Mouse (Mus musculus) heart, embryonic 14.5 days (tissue): ENCODE data around the gene P2rx4. TPM values are rescaled to one million over a fixed set of nuclear protein-coding genes. Genes with fewer than 3 reads are reported as not detected.
"Not testable (repeated sequence)": the region's sequence is repeated elsewhere in the genome, so short reads cannot be mapped to it uniquely, and the experiment has no call there.

Source experiments
- ATAC-seq: fragments of 200-750 bp; cut with Nextera tagmentation; 2 replicates; pipeline ENCODE4 v1.8.0; 2017; ENCODE audit warnings: low read depth, moderate TSS enrichment; ENCODE audit not compliant: insufficient number of reproducible peaks, insufficient read depth, low FRiP score
- H3K27ac ChIP-seq, 2 experiments: fragments of 200-500 bp in 1 of 2; fragments of 300-500 bp in 1 of 2; sonication (generic) in 1 of 2; replicated peaks in 1 of 2; 2 replicates each; pipeline ENCODE4 v1.5.1; 2012 to 2014; ENCODE audit warnings: low read depth in 2 of 2, low read length in 2 of 2, control low read depth in 1 of 2, mild to moderate bottlenecking in 1 of 2, mixed read lengths in 1 of 2; ENCODE audit not compliant: control insufficient read depth in 1 of 2, insufficient read depth in 1 of 2
- H3K27me3 ChIP-seq: fragments of 300-500 bp; sonication (generic); 2 replicates; pipeline ENCODE4 v1.6.1; 2014; ENCODE audit warnings: mild to moderate bottlenecking, low read length, control low read depth; ENCODE audit not compliant: control insufficient read depth, insufficient read depth
- H3K36me3 ChIP-seq: fragments of 300-500 bp; sonication (generic); 2 replicates; pipeline ENCODE4 v1.6.1; 2014; ENCODE audit warnings: mild to moderate bottlenecking, control low read depth, low read length, mixed read lengths; ENCODE audit not compliant: control insufficient read depth, insufficient read depth
- H3K4me1 ChIP-seq, 2 experiments: fragments of 200-500 bp in 1 of 2; fragments of 300-500 bp in 1 of 2; sonication (generic) in 1 of 2; 2 replicates each; pipeline ENCODE4 v1.6.1; 2012 to 2014; ENCODE audit warnings: low read length in 2 of 2, control low read depth in 1 of 2, mixed read lengths in 1 of 2; ENCODE audit not compliant: control insufficient read depth in 2 of 2, insufficient read depth in 2 of 2
- H3K4me2 ChIP-seq: fragments of 300-500 bp; sonication (generic); 2 replicates; pipeline ENCODE4 v1.6.1; 2014; ENCODE audit warnings: mild to moderate bottlenecking, low read length
- H3K4me3 ChIP-seq, 2 experiments: fragments of 200-500 bp in 1 of 2; fragments of 300-500 bp in 1 of 2; sonication (generic) in 1 of 2; 2 replicates each; pipeline ENCODE4 v1.5.1; 2012 to 2014; ENCODE audit warnings: low read length in 2 of 2, mild to moderate bottlenecking in 2 of 2, control low read depth in 1 of 2, low read depth in 1 of 2, moderate library complexity in 1 of 2; ENCODE audit not compliant: control insufficient read depth in 1 of 2, insufficient read depth in 1 of 2
- H3K9ac ChIP-seq: fragments of 300-500 bp; sonication (generic); 2 replicates; pipeline ENCODE4 v1.6.1; 2014; ENCODE audit warnings: mild to moderate bottlenecking, low read length
- H3K9me3 ChIP-seq: fragments of 300-500 bp; sonication (generic); 2 replicates; pipeline ENCODE4 v1.6.1; 2016; ENCODE audit warnings: low read length, control low read depth; ENCODE audit not compliant: control insufficient read depth
- WGBS: fragments of 180-500 bp; shearing (Covaris S2); extraction: QIAGEN DNeasy Blood & Tissue Kit; methylation state at CpG from one replicate; pipeline ENCODE4 v1.1.7; 2014; 5-methylcytosine and 5-hydroxymethylcytosine counted together
- polyA plus RNA-seq: library from polyadenylated mRNA; unstranded; fragments of >200 nt; fragmentation: Nextera tagmentation; extraction: Ambion mirVana; gene quantifications from 2 replicates; pipeline ENCODE4 v1.2.1, GENCODE M21; 2014

Gene P2rx4
- polyA plus RNA-seq, result 17.9 and 18.9 TPM in 2 replicates

DNA sequence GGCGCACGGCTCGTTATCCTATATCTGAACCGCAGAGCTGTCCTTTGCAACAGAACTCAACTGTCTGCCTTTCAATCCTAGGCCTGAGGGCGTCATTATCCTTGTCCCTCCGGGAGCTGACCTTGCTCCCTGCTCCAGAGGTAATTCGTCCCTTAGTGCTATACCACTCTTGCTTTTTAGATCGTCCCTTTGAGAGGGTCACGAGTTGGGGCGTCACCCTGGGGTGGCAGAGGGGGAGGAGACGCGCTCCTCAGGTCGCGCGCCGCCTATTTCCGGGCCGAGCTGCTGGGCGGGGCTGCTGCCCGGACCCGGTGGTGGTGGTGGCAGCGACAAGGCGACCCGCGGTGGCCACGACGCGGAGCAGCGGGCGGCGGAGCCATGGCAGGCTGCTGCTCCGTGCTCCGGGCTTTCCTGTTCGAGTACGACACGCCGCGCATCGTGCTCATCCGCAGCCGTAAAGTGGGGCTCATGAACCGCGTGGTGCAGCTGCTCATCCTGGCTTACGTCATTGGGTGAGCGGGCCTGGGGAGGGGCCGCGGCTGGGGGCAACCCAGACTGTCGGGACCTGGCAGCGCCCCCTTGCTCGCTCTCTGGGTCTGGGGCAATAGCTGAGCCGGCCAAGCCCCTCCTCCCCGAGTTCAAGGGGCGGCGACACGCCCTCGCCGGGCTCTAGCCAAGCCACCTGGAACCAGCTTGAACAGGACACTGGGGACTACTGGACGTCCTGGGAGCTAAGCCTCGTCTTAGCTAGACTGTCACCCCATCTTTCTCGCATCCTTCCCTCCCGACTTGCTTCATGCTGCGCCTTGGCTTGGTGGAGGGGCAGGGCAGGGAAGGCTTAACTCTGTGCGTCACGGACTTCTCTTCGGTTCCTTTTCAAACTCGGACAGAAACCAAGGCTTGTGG, at the start of gene P2rx4:
P2rx4 (plus strand) TSS at position 269 of the 906 bp plus-strand sequence.
- peak within 1 kb of the TSS; percentile 78 for H3K9ac ChIP-seq
- H3K4me3 ChIP-seq, result peak within 1 kb of the TSS; percentile 63 to 73
- peak within 1 kb of the TSS; percentile 70 for H3K4me2 ChIP-seq
- H3K27me3 ChIP-seq, result no peaks in the 10 kb centered on the region
- no peaks in the 10 kb centered on the region for H3K36me3 ChIP-seq
- peaks cover 5 to 16% of the 10 kb centered on the region in 2 experiments for H3K4me1 ChIP-seq
- peak; percentile 86 for ATAC-seq
- no peaks in the 10 kb centered on the region for H3K9me3 ChIP-seq
- H3K27ac ChIP-seq, result peak within 1 kb of the TSS; percentile 91
- 1% methylated on average over 66 of the region's 66 CpGs for WGBS

DNA sequence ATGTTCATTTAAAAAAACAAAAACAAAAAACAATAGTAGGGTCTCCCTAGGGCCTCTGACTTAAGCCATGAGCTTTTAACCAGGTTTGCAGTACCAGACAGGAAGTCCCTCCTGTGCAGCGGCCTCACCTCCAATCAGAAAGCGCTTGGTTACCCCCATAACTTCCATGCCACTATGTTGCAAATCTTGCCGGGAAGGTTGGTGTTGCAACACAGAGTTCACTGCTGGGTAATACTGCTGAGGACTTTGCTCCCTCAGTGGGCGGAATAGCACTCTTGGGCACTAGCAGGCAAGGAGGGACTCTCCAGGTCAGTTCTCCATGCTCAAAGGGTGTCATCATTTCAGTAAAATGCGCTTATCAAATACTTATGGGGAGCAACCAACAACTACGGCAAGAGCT, 44.8 kb upstream of the P2rx4 start:
- no peak for ATAC-seq
- H3K4me1 ChIP-seq, result peaks cover 3 to 5% of the 10 kb centered on the region in 2 experiments
- H3K4me3 ChIP-seq, result no peak overlapping the region
- no peaks in the 10 kb centered on the region for H3K9me3 ChIP-seq
- no peak overlapping the region for H3K4me2 ChIP-seq
- H3K27ac ChIP-seq, result 0 out of 4 replicates have a peak overlapping the region, but pooled peaks of 1 of the 2 experiments have one; percentile 17
- WGBS, result 92% methylated on average over 6 of the region's 6 CpGs
- no peaks in the 10 kb centered on the region for H3K36me3 ChIP-seq
- H3K27me3 ChIP-seq, result no peaks in the 10 kb centered on the region
- H3K9ac ChIP-seq, result no peak overlapping the region

DNA sequence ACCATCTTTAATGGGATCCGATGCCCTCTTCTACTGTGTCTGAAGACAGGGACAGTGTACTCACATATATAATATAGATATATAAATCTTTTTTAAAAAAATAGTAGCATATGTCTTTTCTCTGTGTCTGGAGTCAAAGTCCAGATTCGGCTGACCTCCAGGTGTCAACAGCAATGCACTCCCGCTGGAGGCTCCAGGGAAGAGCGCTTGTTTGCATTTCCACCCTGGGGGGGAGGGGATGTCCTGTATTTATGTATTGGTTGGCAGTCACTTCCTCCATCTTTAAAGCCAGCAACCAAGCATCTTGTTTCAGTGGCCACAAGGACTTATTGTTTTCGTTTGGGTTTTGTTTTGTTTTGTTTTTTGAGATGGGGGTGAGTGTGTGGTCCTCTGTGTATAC, 42.3 kb upstream of the P2rx4 start:
- Histone ChIP-seq H3K9ac (no peak overlapping the region), H3K4me1 (peaks cover 5% of the 10 kb centered on the region in 2 experiments), H3K4me3 (no peak overlapping the region), H3K27ac (no peak overlapping the region), H3K4me2 (no peak overlapping the region), H3K36me3 (no peaks in the 10 kb centered on the region), H3K27me3 (no peaks in the 10 kb centered on the region), H3K9me3 (no peaks in the 10 kb centered on the region)
- 54% methylated on average over 5 of the region's 5 CpGs for WGBS
- ATAC-seq, result no peak

DNA sequence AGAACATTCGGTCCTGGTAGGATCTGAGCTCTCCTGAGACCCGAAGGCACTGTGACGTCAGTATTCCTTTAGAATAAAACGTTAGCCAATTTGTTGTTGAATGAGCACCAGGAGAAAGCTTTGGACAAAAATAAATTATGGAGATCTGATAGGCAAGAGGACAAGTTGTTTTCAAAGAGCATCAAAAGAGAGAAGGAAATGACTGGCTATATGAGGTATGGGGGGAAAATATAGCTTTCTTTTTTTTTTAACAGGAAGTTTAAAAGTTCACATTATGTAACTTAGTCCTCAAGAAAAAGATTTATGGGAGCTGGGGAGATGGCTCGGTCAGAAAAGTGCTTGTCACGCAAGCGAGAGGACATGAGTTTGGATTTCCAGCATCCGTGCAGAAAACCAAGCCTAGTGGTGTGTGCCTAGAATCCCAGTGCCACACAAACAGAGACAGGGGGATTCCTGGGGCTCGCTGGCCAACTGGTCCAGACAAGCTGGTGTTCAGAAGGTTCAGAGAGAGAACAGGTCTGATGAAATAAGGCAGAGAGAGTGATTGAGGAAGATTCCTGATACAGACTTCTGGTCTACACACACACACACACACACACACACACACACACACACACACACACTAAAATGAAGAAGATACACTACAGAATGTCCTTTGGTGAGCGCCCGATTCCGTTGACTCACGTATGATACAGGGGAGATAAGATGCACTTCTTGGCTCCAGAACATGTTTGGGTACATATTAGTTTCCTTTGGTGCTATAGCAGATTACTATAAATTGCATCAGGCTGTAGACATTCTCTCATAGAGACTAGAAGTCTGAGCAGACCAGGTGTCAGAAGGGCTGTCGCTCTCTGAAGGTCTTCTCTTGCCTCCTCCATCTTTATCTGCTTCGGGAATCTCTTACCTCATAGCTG, 38.1 kb upstream of the P2rx4 start:
- ATAC-seq, result no peak
- H3K27ac ChIP-seq, result no peak overlapping the region
- 74% methylated on average over 15 of the region's 15 CpGs for WGBS

DNA sequence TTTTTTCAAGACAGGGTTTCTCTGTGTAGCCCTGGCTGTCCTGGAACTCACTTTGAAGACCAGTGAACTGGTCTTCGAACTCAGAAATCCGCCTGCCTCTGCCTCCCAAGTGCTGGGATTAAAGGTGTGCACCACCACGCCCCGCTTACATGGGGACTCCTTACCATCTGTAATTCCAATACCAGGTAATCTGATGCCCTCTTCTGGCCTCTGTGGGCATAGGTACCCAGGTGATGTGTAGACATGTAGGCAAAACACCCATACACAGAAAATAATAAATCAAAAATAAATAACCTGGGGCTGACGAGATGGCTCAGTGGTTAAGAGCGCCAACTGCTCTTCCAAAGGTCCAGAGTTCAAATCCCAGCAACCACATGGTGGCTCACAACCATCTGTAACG, 35.7 kb upstream of the P2rx4 start:
- ATAC-seq, H3K27me3 ChIP-seq, H3K4me2 ChIP-seq, H3K9ac ChIP-seq, H3K27ac ChIP-seq, H3K4me1 ChIP-seq, H3K36me3 ChIP-seq, H3K9me3 ChIP-seq, H3K4me3 ChIP-seq: not testable (repeated sequence)
- WGBS, result 63% methylated on average over 7 of the region's 7 CpGs

More for the DNA sequence above, 38.1 kb upstream of the P2rx4 start:
- H3K27me3 ChIP-seq, result no peaks in the 10 kb centered on the region
- H3K9ac ChIP-seq, result no peak overlapping the region
- no peak overlapping the region for H3K4me2 ChIP-seq
- H3K9me3 ChIP-seq, result no peaks in the 10 kb centered on the region
- no peaks in the 10 kb centered on the region for H3K36me3 ChIP-seq
- no peak overlapping the region for H3K4me3 ChIP-seq
- peaks cover 0 to 2% of the 10 kb centered on the region in 2 experiments; a peak in 1 of 4 replicates for H3K4me1 ChIP-seq

DNA sequence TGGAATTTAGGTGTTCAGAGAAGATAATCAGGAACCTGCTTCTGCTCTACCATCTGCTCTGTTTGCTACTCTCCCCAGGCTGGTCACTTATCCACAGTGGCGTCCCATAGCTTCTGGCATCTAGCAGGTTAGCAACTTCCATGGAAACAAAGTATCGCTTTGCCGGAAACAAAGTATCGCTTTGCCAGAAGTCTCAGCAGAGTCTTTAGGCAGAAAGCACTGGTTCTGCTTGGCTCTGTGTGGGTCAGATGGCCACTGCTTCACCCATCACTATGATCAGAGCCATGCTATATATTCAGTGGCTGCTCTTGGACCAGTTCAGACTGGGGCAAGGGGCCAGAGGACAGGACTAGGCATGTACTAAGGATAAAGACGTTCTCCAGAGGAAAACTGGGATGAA, 35.0 kb upstream of the P2rx4 start:
- no peaks in the 10 kb centered on the region for H3K27me3 ChIP-seq
- H3K9me3 ChIP-seq, result no peaks in the 10 kb centered on the region
- H3K4me2 ChIP-seq, result no peak overlapping the region
- H3K4me1 ChIP-seq, result peaks cover 0 to 2% of the 10 kb centered on the region in 2 experiments; a peak in 1 of 4 replicates
- H3K9ac ChIP-seq, result no peak overlapping the region
- WGBS, result 79% methylated on average over 5 of the region's 5 CpGs
- H3K36me3 ChIP-seq, result no peaks in the 10 kb centered on the region
- H3K27ac ChIP-seq, result no peak overlapping the region
- no peak overlapping the region for H3K4me3 ChIP-seq
- no peak for ATAC-seq

DNA sequence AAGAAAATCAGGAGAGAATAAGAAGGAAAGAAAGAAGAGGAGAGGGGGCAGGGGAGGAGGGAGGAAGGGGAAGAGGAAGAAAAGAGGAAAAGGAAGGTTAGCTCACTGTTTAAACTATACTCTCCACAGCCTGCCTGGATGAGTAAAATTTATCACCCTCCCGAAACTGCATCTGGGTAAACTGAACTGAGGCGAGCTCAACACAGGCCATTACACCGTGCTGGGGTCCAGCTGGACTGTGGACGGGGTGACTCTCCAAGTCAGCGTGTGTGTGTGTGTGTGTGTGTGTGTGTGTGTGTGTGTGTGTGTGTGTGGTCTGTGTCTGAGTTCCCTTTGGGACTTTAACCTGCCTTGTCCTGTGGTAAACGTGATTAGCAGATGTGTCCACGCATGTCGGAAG, 31.3 kb upstream of the P2rx4 start:
- H3K4me1 ChIP-seq, result no peaks in the 10 kb centered on the region
- H3K9ac ChIP-seq, result no peak overlapping the region
- no peaks in the 10 kb centered on the region for H3K36me3 ChIP-seq
- 87% methylated on average over 8 of the region's 8 CpGs for WGBS
- no peak overlapping the region for H3K4me3 ChIP-seq
- ATAC-seq, result no peak
- H3K9me3 ChIP-seq, result no peaks in the 10 kb centered on the region
- H3K4me2 ChIP-seq, result no peak overlapping the region
- no peaks in the 10 kb centered on the region for H3K27me3 ChIP-seq
- no peak overlapping the region for H3K27ac ChIP-seq
